Mouse (Mus musculus): Measurements from ENCODE around the gene Ptbp1. TPM values are rescaled to one million over a fixed set of nuclear protein-coding genes. Genes with fewer than 3 reads are reported as not detected.
"Not testable (repeated sequence)": the region's sequence is repeated elsewhere in the genome, so short reads cannot be mapped to it uniquely, and the experiment has no call there.

Gene Ptbp1
- polyA plus RNA-seq, 1 experiment from 2014 or later: 141 TPM

DNA sequence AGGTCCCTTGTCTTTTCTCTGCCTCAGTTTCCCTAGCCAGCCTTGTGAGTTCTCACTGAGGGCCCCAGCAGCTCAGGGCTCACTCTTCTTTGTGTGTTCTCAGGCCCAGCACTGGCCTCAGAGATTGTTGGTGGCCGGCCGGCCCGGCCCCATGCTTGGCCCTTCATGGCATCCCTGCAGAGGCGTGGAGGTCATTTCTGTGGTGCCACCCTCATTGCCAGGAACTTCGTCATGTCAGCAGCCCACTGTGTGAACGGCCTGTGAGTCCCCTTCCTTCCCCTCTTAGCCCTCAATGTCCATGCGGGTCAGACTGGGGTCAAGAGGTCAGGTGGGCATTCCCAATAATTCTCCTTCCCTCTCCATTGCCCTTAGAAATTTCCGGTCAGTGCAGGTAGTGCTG, 32.4 kb downstream of the Ptbp1 start:
- no peaks in the 10 kb centered on the region for H3K9me3 ChIP-seq (ENCODE audit: control insufficient read depth, low read length)
- DNase-seq (ENCODE audit: low spot score) (no peak), ATAC-seq (ENCODE audit: low FRiP score) (no peak)
- H3K4me1 ChIP-seq (replicated peaks; ENCODE audit: control insufficient read depth, insufficient read depth, low read length): 0 out of 2 replicates have a peak, but pooled peaks cover 2% of the 10 kb centered on the region
- peaks cover 12% of the 10 kb centered on the region for H3K27me3 ChIP-seq (ENCODE audit: control insufficient read depth, insufficient read depth, low read length)
- no peaks in the 10 kb centered on the region for H3K36me3 ChIP-seq (ENCODE audit: control insufficient read depth, insufficient read depth, low read length)
- no peak overlapping the region for H3K9ac ChIP-seq (ENCODE audit: low read depth, low read length)
- 83% methylated on average over 8 of the region's 8 CpGs for WGBS
- H3K4me3 ChIP-seq (ENCODE audit: low read depth, low read length): no peak overlapping the region
- no peak overlapping the region for H3K27ac ChIP-seq (ENCODE audit: low read depth, low read length)
- H3K4me2 ChIP-seq (replicated peaks; ENCODE audit: low read depth, low read length): no peak overlapping the region

DNA sequence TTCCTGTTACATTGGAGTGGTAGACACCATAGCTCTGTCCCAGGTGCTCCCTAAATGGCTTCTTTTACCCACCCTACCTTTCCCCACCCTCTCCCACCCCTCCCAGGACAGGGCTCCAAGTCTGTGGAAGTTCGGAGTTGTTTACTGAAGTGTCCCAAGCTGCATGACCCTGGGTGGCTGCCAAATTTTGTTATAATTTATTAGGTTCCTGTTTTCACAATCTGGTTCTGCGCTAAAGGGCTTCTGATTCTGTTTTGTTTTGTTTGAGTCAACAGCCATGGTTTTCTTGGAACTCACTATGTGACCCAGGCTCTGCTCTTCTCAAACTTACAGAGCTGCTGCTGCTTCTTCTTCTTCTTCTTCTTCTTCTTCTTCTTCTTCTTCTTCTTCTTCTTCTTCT, 35.2 kb downstream of the Ptbp1 start:
- no peaks in the 10 kb centered on the region for H3K27me3 ChIP-seq (ENCODE audit: control insufficient read depth, insufficient read depth, low read length)
- DNase-seq (ENCODE audit: low spot score) (no peak), ATAC-seq (ENCODE audit: low FRiP score) (no peak)
- no peak overlapping the region for H3K4me2 ChIP-seq (replicated peaks; ENCODE audit: low read depth, low read length)
- H3K9me3 ChIP-seq (ENCODE audit: control insufficient read depth, low read length): no peaks in the 10 kb centered on the region
- no peak overlapping the region for H3K9ac ChIP-seq (ENCODE audit: low read depth, low read length)
- no peaks in the 10 kb centered on the region for H3K36me3 ChIP-seq (ENCODE audit: control insufficient read depth, insufficient read depth, low read length)
- WGBS: 92% methylated on average over 2 of the region's 2 CpGs
- H3K4me1 ChIP-seq (replicated peaks; ENCODE audit: control insufficient read depth, insufficient read depth, low read length): no peaks in the 10 kb centered on the region
- H3K4me3 ChIP-seq (ENCODE audit: low read depth, low read length): no peak overlapping the region
- H3K27ac ChIP-seq (ENCODE audit: low read depth, low read length): no peak overlapping the region

DNA sequence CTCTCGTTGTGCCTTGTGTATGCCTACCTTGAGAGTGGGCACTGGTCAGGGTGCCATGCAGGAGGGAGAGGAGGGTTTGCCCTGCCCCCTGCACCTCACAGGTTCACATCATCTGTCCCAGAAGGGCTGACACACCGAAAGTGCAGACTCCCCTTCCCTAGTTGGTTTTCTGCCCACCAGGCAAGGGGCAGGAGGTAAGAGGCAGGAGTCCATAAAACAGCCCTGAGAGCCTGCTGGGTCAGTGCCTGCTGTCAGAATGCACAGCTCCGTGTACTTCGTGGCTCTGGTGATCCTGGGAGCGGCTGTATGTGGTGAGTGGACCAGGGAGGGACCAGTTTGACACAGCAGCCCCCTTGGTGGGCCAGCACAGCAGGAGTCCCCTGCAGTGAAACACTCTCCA, 36.4 kb downstream of the Ptbp1 start, which contains the start of gene Cfd:
Cfd (plus strand) TSS at position 184 of the 400 bp plus-strand sequence.
- WGBS: 43% methylated on average over 5 of the region's 5 CpGs
- Histone ChIP-seq H3K4me1 (replicated peaks; ENCODE audit: control insufficient read depth, insufficient read depth, low read length) (no peaks in the 10 kb centered on the region), H3K9me3 (ENCODE audit: control insufficient read depth, low read length) (no peaks in the 10 kb centered on the region), H3K4me2 (replicated peaks; ENCODE audit: low read depth, low read length) (no peak within 1 kb of the TSS), H3K27me3 (ENCODE audit: control insufficient read depth, insufficient read depth, low read length) (no peaks in the 10 kb centered on the region), H3K4me3 (ENCODE audit: low read depth, low read length) (no peak within 1 kb of the TSS), H3K36me3 (ENCODE audit: control insufficient read depth, insufficient read depth, low read length) (no peaks in the 10 kb centered on the region), H3K9ac (ENCODE audit: low read depth, low read length) (no peak within 1 kb of the TSS), H3K27ac (ENCODE audit: low read depth, low read length) (no peak within 1 kb of the TSS)
- DNase-seq (ENCODE audit: low spot score) (no peak), ATAC-seq (ENCODE audit: low FRiP score) (no peak)

DNA sequence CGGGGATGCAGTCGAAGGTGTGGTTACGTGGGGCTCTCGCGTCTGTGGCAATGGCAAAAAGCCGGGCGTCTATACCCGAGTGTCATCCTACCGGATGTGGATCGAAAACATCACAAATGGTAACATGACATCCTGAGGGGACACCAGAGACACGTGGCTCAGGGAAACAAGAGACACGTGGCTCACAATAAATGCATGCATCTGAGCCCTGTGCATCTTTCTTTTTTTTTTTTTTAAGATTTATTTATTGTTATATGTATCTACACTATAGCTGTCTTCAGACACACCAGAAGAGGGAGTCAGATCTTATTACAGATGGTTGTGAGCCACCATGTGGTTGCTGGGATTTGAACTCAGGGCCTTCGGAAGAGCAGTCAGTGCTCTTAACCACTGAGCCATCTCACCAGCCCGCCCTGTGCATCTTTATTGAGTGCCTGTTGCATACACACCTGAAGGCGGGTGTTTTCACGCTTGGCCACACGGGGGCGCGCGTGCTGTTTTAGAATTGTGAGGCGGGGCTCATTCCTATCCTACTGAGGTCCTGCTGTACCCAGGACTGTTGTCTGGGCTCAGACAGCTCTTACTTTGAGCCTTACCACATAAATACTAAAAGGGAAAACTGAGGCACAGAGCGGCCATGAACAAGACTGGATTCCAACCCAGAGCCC, 38.4 kb downstream of the Ptbp1 start:
- 44% methylated on average over 22 of the region's 22 CpGs for WGBS
- H3K36me3 ChIP-seq (ENCODE audit: control insufficient read depth, insufficient read depth, low read length); H3K9me3 ChIP-seq (ENCODE audit: control insufficient read depth, low read length); H3K27me3 ChIP-seq (ENCODE audit: control insufficient read depth, insufficient read depth, low read length); H3K27ac ChIP-seq (ENCODE audit: low read depth, low read length); H3K4me2 ChIP-seq (replicated peaks; ENCODE audit: low read depth, low read length); H3K9ac ChIP-seq (ENCODE audit: low read depth, low read length); H3K4me1 ChIP-seq (replicated peaks; ENCODE audit: control insufficient read depth, insufficient read depth, low read length); H3K4me3 ChIP-seq (ENCODE audit: low read depth, low read length): not testable (repeated sequence)
- ATAC-seq (ENCODE audit: low FRiP score): peak; percentile 62
- DNase-seq (ENCODE audit: low spot score): peak; percentile 91

DNA sequence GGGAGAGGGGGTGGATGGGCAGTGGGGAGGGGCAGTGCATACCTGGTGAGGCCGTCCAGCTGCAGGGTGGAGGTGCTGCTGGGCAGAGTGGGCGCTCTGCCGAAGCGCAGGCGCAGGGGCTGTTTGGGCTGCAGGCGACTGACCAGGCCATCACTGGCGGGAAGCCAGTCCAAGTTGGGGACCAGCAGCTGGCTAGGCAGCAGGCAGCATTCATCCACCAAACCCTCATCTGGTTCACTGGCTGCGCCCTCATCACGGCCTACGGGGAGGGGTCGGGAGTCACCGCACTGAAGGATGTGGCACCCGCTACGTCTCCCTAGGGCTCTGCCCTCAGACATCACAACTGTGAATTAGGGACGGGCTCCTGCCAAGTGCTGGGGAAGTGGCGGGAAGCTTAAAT, 42.1 kb downstream of the Ptbp1 start:
- H3K27ac ChIP-seq (ENCODE audit: low read depth, low read length): no peak overlapping the region
- no peaks in the 10 kb centered on the region for H3K36me3 ChIP-seq (ENCODE audit: control insufficient read depth, insufficient read depth, low read length)
- DNase-seq (ENCODE audit: low spot score) (no peak), ATAC-seq (ENCODE audit: low FRiP score) (no peak)
- no peak overlapping the region for H3K9ac ChIP-seq (ENCODE audit: low read depth, low read length)
- H3K4me2 ChIP-seq (replicated peaks; ENCODE audit: low read depth, low read length): no peak overlapping the region
- no peaks in the 10 kb centered on the region for H3K9me3 ChIP-seq (ENCODE audit: control insufficient read depth, low read length)
- 93% methylated on average over 16 of the region's 16 CpGs for WGBS
- peaks cover 4% of the 10 kb centered on the region; the same call in 1 of the 2 replicates for H3K27me3 ChIP-seq (ENCODE audit: control insufficient read depth, insufficient read depth, low read length)
- H3K4me3 ChIP-seq (ENCODE audit: low read depth, low read length): no peak overlapping the region
- peaks cover 5% of the 10 kb centered on the region for H3K4me1 ChIP-seq (replicated peaks; ENCODE audit: control insufficient read depth, insufficient read depth, low read length)

DNA sequence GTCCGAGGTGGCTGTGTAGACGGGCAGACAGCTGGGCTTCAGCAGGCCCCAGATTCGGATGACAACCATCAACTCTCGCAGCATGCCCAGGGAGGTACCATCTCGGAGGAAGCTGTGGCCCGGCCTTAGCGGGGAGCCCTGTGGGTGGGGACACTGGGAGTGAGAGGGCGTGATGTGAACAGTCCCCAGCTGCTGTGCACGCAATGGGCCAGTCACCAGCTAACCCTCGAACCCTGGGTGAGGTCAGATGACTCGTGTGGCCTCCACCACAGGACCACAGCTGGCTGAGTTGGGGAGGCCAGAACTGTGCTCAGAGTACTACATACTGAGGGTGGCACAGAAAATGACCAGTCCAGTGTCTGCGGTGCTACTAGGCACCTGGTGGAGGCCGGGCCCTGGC, 42.6 kb downstream of the Ptbp1 start:
- Histone ChIP-seq H3K36me3 (ENCODE audit: control insufficient read depth, insufficient read depth, low read length) (no peaks in the 10 kb centered on the region), H3K4me1 (replicated peaks; ENCODE audit: control insufficient read depth, insufficient read depth, low read length) (peaks cover 7% of the 10 kb centered on the region), H3K9me3 (ENCODE audit: control insufficient read depth, low read length) (no peaks in the 10 kb centered on the region), H3K27ac (ENCODE audit: low read depth, low read length) (no peak overlapping the region), H3K9ac (ENCODE audit: low read depth, low read length) (no peak overlapping the region), H3K4me2 (replicated peaks; ENCODE audit: low read depth, low read length) (no peak overlapping the region), H3K4me3 (ENCODE audit: low read depth, low read length) (no peak overlapping the region), H3K27me3 (ENCODE audit: control insufficient read depth, insufficient read depth, low read length) (peaks cover 4% of the 10 kb centered on the region; the same call in 1 of the 2 replicates)
- ATAC-seq (ENCODE audit: low FRiP score) (no peak), DNase-seq (ENCODE audit: low spot score) (no peak)
- WGBS: 85% methylated on average over 13 of the region's 13 CpGs

DNA sequence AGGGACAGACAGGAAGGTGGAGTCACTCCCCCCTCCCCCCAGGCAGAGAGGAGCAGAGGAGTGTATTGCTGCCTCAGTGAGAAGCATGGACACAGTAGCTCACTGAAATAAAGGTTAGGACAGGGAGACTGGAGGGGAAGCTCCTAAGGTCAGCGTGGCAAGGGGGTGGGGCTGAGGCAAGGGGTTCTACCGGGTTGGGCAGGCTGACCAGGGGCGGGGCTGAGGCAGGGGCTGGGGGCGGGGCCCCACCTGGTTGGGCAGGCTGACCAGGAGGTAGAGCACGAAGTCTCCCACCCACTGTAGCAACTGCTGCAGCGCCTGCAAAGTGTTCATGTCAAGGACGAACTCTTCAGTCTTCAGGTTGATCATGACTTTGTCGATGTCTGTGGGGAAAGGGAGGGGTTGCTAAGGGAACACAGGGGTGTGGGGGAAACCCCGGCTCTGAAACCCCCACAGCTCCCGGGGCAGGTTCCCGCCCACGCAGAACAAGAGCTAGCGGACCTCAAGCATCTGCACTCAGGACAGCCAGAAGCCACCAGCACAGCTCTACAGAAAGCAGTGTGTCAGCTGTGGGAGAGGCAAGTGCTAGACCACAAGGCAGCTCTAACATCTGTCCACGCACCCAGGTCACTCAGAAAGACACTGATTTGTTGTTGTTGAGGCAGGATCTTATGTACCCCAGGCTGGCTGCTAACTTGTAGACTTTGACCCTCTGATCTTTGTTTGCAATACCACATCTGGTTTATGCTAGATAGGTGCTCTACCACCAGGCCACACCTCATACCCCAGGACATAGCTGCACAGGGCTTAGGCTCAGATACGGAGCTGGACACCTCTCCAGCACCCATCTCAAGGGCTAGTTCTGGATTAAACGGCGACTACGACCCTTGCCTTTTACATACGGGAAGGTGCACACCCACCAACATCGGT, 43.4 kb downstream of the Ptbp1 start:
- Histone ChIP-seq H3K4me2 (replicated peaks; ENCODE audit: low read depth, low read length) (no peak overlapping the region), H3K9me3 (ENCODE audit: control insufficient read depth, low read length) (no peaks in the 10 kb centered on the region), H3K4me1 (replicated peaks; ENCODE audit: control insufficient read depth, insufficient read depth, low read length) (peaks cover 7% of the 10 kb centered on the region), H3K4me3 (ENCODE audit: low read depth, low read length) (no peak overlapping the region), H3K36me3 (ENCODE audit: control insufficient read depth, insufficient read depth, low read length) (peaks cover under 1% of the 10 kb centered on the region; the same call in 1 of the 2 replicates), H3K27ac (ENCODE audit: low read depth, low read length) (no peak overlapping the region), H3K9ac (ENCODE audit: low read depth, low read length) (no peak overlapping the region), H3K27me3 (ENCODE audit: control insufficient read depth, insufficient read depth, low read length) (peaks cover 4% of the 10 kb centered on the region; the same call in 1 of the 2 replicates)
- DNase-seq (ENCODE audit: low spot score): no peak
- 57% methylated on average over 20 of the region's 20 CpGs for WGBS
- ATAC-seq (ENCODE audit: low FRiP score): no peak

DNA sequence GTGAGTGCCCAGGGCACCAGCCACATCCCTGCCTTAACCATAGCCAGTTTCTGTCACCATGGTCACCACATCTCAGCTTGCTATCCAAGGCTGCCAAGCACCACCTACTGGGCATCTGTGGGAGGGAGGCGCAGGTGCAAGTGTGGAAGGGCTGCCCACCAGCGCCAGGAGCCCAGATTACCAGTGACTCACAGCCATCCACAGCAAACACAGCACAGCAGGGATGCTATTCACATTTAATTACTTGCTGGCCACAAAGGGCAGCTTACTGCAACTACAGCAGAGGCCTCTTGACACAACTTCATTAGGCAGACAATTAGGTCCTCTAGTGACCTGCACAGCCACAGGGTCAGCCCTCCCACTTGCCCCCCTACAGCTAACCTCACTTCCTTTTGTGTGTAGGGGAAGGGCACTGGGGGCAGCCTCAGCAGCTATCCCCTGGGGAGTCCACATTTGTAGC, 46.8 kb downstream of the Ptbp1 start:
- ATAC-seq (ENCODE audit: low FRiP score): peak; percentile 55
- 0 out of 2 replicates have a peak overlapping the region, but pooled peaks have one; percentile 36 for H3K27ac ChIP-seq (ENCODE audit: low read depth, low read length)
- no peak overlapping the region for H3K4me2 ChIP-seq (replicated peaks; ENCODE audit: low read depth, low read length)
- 15% methylated on average over 2 of the region's 2 CpGs for WGBS
- peaks cover 7% of the 10 kb centered on the region for H3K4me1 ChIP-seq (replicated peaks; ENCODE audit: control insufficient read depth, insufficient read depth, low read length)
- H3K27me3 ChIP-seq (ENCODE audit: control insufficient read depth, insufficient read depth, low read length): peaks cover 4% of the 10 kb centered on the region; the same call in 1 of the 2 replicates
- peaks cover 3% of the 10 kb centered on the region; the same call in 1 of the 2 replicates for H3K36me3 ChIP-seq (ENCODE audit: control insufficient read depth, insufficient read depth, low read length)
- peak; percentile 54 for DNase-seq (ENCODE audit: low spot score)
- no peaks in the 10 kb centered on the region for H3K9me3 ChIP-seq (ENCODE audit: control insufficient read depth, low read length)
- H3K9ac ChIP-seq (ENCODE audit: low read depth, low read length): 0 out of 2 replicates have a peak overlapping the region, but pooled peaks have one; percentile 23
- H3K4me3 ChIP-seq (ENCODE audit: low read depth, low read length): no peak overlapping the region
